ENCODE assay signal across 11 mouse cellular contexts in genomic region chr9:42674017-42674412, GRCm38 (mm10).
DNase-seq lines count a peak whose midpoint lies in the region; ATAC-seq and TF ChIP-seq lines count a peak whose summit lies in the region.
"Had no signal": no experiment of that assay in that cellular context is flagged by ENCODE, and none has a peak within 500 bp of the region (broad histone marks: within the 10 kb centered on the region; RNA-seq: fewer than 3 reads in every experiment).

No protein-coding gene starts in this region.

- TF ChIP-seq CTCF in cerebellum, adult 2 months (IDR thresholded peaks at IDR 0.05; ENCODE audit: borderline replicate concordance, insufficient read depth, low read depth, low read length): no peak

- ATAC-seq in neural tube, embryonic 11.5 days (ENCODE audit: insufficient read depth, low FRiP score, low TSS enrichment): no peak

- H3K4me3 ChIP-seq in cerebellum, adult 2 months (replicated peaks; ENCODE audit: insufficient read depth, low read depth, low read length): no peak overlapping the region
- H3K4me3 ChIP-seq in neural tube, embryonic 11.5 days (ENCODE audit: low read depth, low read length): no peak overlapping the region
- H3K4me3 ChIP-seq: forebrain, embryonic 10.5 days; heart, adult 2 months had no signal

- no peak overlapping the region for H3K27ac ChIP-seq in cerebellum, adult 2 months (ENCODE audit: insufficient read depth, low read length)
- peak overlapping the region; percentile 73; the same call in 1 of the 2 replicates for H3K27ac ChIP-seq in neural tube, embryonic 11.5 days (ENCODE audit: low read depth, low read length)
- H3K27ac ChIP-seq: heart, adult 2 months had no signal

- no peak for TF ChIP-seq POLR2A in cerebellum, adult 2 months (IDR thresholded peaks at IDR 0.05; ENCODE audit: borderline replicate concordance, insufficient read depth, low read length)

- no peaks in the 10 kb centered on the region for H3K27me3 ChIP-seq in cerebellum, adult 2 months (ENCODE audit: control insufficient read depth, insufficient read depth, low read length)
- H3K27me3 ChIP-seq in neural tube, embryonic 11.5 days (ENCODE audit: control insufficient read depth, insufficient read depth, low read length): no peaks in the 10 kb centered on the region

- WGBS in cerebellum, adult 2 months: 30% methylated on average over 5 of the region's 5 CpGs
- 40% methylated on average over 5 of the region's 5 CpGs for WGBS in neural tube, embryonic 11.5 days

- H3K9ac ChIP-seq in neural tube, embryonic 11.5 days (ENCODE audit: low read length): peak overlapping the region; percentile 7; the same call in 1 of the 2 replicates

- intact Hi-C loops in left cerebral cortex, postnatal 10 days (cut with DNase I): no loop called here

- H3K4me2 ChIP-seq in neural tube, embryonic 11.5 days (ENCODE audit: low read depth): no peak overlapping the region

- no peaks in the 10 kb centered on the region for H3K36me3 ChIP-seq in neural tube, embryonic 11.5 days (ENCODE audit: control insufficient read depth, insufficient read depth, low read length)
- H3K36me3 ChIP-seq: forebrain, embryonic 10.5 days had no signal

- no peaks in the 10 kb centered on the region for H3K9me3 ChIP-seq in neural tube, embryonic 11.5 days (ENCODE audit: control insufficient read depth, low read length)
- H3K9me3 ChIP-seq: forebrain, embryonic 10.5 days had no signal

- peak; percentile 20 to 37 for DNase-seq in cerebellum, postnatal 14 days
- no peak for DNase-seq in cerebellum, adult 2 months
- DNase-seq in neural tube, embryonic 11.5 days (ENCODE audit: low spot score): no peak
- DNase-seq in neural tube, embryonic 10.5 days (ENCODE audit: extremely low spot score, low spot score): no peak
- DNase-seq in kidney, postnatal 14 days: peak; percentile 17
- no peak for DNase-seq in heart, adult 11 months
- DNase-seq in thymus, postnatal 14 days: no peak
- no peak for DNase-seq in left cerebral cortex, postnatal 10 days (ENCODE audit: extremely low spot score in 1 of 2, low spot score in 2 of 2)
- DNase-seq: cerebellum, adult 9-11 months; heart, adult 2 months had no signal

- H3K4me1 ChIP-seq in cerebellum, adult 2 months (ENCODE audit: control insufficient read depth, insufficient read depth, low read length): no peaks in the 10 kb centered on the region
- peaks cover 13% of the 10 kb centered on the region for H3K4me1 ChIP-seq in neural tube, embryonic 11.5 days (ENCODE audit: control insufficient read depth, insufficient read depth, low read length)

Comparison
In these comparisons a context has a peak if more than half of its experiments do, and no peak if none do; other contexts are left out.
1. DNase-seq: peak in cerebellum, postnatal 14 days (2 of 2) and kidney, postnatal 14 days (single experiment); none in cerebellum, adult 2 months (0 of 2), neural tube, embryonic 11.5 days (single experiment), neural tube, embryonic 10.5 days (single experiment), heart, adult 11 months (single experiment), thymus, postnatal 14 days (single experiment) and left cerebral cortex, postnatal 10 days (0 of 2).